Mouse (Mus musculus) granulocyte monocyte progenitor cell, adult 5-6 weeks (primary cell): ENCODE measurements at regions not wholly inside any gene's neighbourhood (a gene's known extent, or its start where the extent isn't known, plus 50 kb on each side); places are given as distances from the start of the nearest gene placed in this dataset.

Experiments
- ATAC-seq: replicated peaks from 2 replicates; pipeline ENCODE4 v1.8.0; 2016; ENCODE audit warnings: mild to moderate bottlenecking, moderate TSS enrichment, inconsistent platforms; ENCODE audit not compliant: poor library complexity, severe bottlenecking

DNA sequence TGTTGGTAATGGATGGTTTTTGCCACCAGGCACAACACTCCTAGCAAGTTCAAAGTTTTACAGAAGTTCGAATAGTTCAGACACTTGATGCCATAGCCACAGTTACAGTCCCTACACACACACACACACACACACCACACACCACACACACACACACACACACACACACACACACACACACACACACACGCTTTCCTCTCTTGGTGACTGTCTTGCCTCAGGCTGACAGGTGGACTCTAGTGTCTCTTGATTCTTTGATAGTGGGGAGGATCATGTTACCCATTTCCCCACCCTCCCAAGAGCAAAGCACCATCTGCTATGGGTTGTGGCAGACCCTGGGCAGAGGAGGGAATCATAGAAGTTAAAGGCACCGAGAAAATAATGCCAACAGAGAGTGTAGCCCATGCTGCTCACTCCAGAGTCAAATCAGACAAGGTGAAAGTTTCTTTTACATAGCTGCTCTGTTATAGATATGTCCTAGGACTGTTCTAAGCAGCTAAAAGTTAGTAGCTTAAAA, 75.9 kb downstream of the Klhl25 start:
- ATAC-seq = no peak

- peak; percentile 71 for ATAC-seq
These were observed 79.4 kb downstream of the Klhl25 start for GRCm38 (mm10) chr7:75927537-75927936.

- ATAC-seq = no peak
These were observed 95.7 kb downstream of the Klhl25 start for GRCm38 (mm10) chr7:75943844-75944243.

DNA sequence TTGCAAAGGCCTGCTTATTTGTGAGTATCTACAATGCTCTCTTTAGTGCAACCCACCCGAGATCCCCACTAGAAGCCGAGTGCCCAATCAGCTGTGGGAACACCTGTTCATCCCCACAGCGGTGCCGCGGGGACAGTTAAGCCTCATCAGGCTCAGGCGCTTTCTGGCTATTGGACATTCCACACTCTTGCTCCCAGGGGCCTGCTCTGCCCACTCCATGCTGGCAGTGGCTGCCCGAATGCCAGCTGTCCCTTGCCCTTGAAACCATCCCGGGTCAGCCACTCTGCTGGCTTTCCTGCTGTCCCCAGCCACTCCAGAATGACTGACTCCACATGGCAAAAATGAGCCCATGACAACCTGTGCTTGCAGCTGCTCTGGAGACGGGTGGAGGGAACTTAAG, 107.6 kb downstream of the Klhl25 start:
- ATAC-seq = no peak

GRCm38 (mm10) chr7:75957366-75957765, 109.3 kb downstream of the Klhl25 start:
- no peak for ATAC-seq

DNA sequence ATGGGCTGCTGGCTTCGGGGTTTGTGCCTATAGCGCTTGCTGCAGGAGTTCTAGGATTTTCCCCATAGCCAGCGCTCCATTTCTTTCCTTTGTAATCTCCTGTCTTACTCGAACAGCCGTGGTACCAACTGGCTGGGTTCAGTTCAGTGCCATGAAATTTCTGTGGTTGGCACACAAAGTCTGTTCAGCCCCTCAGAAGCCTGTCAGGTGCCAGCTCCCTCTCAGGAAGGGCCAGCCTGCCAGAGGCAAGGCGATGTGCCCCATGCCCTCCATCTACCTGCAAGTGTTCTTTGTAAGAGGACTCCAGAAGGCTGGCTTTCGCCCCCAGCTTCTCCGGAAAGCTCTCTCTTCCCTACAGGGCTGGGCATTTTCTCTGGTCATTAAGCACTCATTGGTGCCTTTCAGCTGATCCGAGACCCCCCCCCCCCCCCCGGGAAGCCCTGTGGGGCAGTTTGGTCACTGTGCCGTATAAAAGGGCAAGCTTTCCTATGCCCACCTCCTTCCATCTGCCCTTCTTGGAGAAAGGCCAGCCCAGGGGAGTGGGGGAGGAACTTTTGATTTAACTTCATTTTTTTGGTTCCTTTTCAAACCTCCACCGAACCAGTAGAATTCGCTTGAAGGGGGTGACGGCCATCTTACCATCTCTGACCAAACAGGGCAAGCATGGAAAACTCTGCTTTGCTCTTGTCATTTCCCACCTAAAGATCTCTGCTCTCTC, 112.0 kb downstream of the Klhl25 start:
- no peak for ATAC-seq

DNA sequence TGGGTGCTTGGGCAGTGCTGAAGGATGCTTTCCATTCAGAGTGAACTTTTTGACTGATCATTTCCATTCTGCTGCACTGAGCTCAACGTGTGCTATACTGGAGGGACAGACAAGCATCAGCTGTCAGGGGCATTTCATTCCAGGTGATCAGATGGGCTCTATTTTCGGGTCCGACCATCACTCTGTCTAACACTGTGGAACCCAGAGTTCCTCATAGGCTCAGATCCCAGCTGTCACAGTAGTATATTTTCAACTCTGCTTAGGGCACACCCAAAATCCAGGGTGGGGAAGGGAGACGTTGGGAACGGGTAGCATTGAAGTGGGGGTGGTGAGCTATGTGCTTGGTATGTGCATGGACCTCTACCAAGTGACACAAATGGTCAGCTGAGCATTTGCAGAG, 120.1 kb downstream of the Klhl25 start:
- no peak for ATAC-seq

GRCm38 (mm10) chr7:75970914-75971313, 122.8 kb downstream of the Klhl25 start:
- no peak for ATAC-seq

DNA sequence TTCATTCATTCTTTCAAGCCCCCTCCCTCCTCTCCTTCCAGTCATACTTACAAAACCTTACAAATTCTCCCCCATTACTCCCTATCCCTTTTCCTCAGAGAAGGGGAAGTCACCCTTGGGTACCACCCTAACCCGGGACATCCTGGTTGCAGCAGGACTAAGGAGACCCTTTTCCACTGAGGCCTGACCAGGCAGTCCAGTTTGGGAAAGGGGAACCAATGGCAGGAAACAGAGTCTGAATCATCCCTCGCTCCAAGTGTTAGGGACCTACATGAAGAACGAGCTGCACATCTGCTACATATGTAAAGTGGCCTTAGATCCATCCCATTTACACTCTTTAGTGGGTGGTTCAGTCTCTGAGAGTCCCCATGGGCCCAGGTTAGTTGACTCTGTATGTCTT, 123.6 kb downstream of the Klhl25 start:
- ATAC-seq = no peak

DNA sequence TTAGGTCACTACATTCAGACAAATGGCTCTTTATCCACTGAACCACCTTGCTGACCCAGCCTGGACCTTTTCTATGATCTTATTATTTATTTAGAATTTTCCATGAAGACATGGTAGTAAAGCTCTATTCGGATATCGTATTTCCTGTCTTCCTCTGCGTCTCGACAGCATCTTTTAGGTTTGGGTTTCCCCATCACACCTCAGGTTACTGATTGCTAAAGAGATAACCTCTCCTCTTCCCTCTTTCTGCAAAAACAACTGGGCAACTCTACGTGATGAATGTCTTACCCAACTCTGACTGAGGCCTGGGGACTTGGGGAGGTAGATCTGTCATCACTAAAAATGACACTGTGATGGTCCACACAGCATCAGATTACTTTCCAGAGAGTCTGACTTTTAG, 133.4 kb downstream of the Klhl25 start:
- no peak for ATAC-seq

DNA sequence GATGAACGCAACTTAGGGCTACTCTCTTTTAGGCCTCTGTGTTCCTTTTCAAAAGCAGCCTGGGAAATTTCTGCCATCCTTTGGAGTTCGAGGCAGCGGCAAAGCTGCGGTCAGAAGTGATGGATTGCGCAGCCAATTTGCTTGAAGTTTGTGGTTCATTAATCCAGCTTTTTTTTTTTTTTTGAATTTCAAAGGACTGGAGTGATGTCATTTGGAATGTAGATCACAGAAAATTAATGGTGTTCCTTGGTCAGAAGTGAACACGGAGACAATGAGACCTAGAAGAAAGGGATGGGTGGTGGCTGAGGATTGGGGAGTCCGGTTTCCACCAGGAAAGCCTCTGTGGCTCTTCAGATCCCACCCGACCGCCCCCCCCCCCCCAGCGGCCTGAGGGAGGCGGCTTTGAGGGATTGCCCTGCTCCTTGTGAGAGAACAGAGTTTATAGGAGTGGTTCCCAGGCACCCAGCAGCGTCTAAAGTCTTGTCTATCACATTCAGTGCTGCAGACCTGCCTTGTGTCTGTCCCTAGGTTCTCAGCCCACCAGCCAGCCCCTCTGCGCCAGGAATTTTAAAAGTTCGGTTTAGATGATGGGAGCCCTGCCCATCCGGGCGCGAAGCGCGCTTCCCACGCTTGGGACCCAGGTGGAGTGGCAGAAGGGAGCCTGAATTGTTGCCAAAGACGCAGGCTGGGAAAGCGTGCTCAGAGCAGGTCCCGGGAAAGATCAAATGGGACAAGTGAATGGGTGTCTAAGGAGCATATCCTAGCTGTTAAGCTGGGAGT, 135.1 kb downstream of the Klhl25 start:
- ATAC-seq = no peak

- no peak for ATAC-seq
These were observed 135.7 kb downstream of the Klhl25 start for GRCm38 (mm10) chr7:75983809-75984171.

GRCm38 (mm10) chr7:75998853-75999252, 150.7 kb downstream of the Klhl25 start:
- ATAC-seq = no peak

- ATAC-seq = no peak
These were observed 151.3 kb downstream of the Klhl25 start for GRCm38 (mm10) chr7:75999324-75999907.

DNA sequence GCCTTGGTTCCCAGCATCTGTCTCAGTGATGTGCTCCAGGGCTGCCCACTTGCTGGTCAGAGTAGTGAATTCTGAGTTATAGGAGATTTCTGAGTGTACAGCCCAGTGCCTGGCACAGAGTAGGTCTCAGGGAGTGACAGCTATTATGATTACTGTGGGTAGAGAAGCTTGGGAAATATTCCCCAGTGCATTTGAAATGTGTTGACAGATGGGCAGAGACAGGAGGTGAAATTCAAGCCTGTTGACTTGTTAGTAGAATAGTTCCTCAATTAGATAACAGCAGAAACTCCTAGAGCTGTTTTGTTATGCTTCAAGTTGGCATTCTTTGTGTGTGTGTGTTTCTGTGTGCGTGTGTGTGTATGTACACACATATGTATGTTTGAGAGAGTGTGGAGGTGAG, 152.9 kb downstream of the Klhl25 start:
- no peak for ATAC-seq

- ATAC-seq = no peak
These were observed 160.1 kb downstream of the Klhl25 start for GRCm38 (mm10) chr7:76008226-76008625.

- no peak for ATAC-seq
These were observed 181.9 kb upstream of the Agbl1 start for GRCm38 (mm10) chr7:76047743-76048142.

- no peak for ATAC-seq
These were observed 180.3 kb upstream of the Agbl1 start for GRCm38 (mm10) chr7:76049342-76049741.

GRCm38 (mm10) chr7:76053843-76054242, 175.8 kb upstream of the Agbl1 start:
- ATAC-seq = no peak

GRCm38 (mm10) chr7:76099149-76099548, 130.5 kb upstream of the Agbl1 start:
- ATAC-seq = peak; percentile 67

GRCm38 (mm10) chr7:76121242-76121844, 108.3 kb upstream of the Agbl1 start:
- ATAC-seq = no peak
